Mouse (Mus musculus) forebrain, embryonic 14.5 days (tissue): ENCODE data around the gene Ptk6. TPM values are rescaled to one million over a fixed set of nuclear protein-coding genes. Genes with fewer than 3 reads are reported as not detected.

ENCODE experiments used
- ATAC-seq: fragments of 200-750 bp; cut with Nextera tagmentation; 2 replicates; pipeline ENCODE4 v1.8.0; 2017; ENCODE audit warnings: mild to moderate bottlenecking, moderate library complexity
- DNase-seq: peaks from one replicate; pipeline ENCODE4 v3.0.0-alpha.2; 2015; ENCODE audit warnings: low spot score
- H3K27ac ChIP-seq: fragments of 300-500 bp; sonication (generic); 2 replicates; pipeline ENCODE4 v1.5.1; 2014; ENCODE audit warnings: low read depth, mild to moderate bottlenecking, control low read depth, low read length, moderate library complexity
- H3K27me3 ChIP-seq: fragments of 300-500 bp; sonication (generic); replicated peaks from 2 replicates; pipeline ENCODE4 v1.6.1; 2014; ENCODE audit warnings: low read length, control low read depth, mixed read lengths; ENCODE audit not compliant: control insufficient read depth, insufficient read depth
- H3K36me3 ChIP-seq: fragments of 300-500 bp; sonication (generic); 2 replicates; pipeline ENCODE4 v1.6.1; 2014; ENCODE audit warnings: low read length, control low read depth; ENCODE audit not compliant: control insufficient read depth, insufficient read depth
- H3K4me1 ChIP-seq: fragments of 300-500 bp; sonication (generic); 2 replicates; pipeline ENCODE4 v1.6.1; 2014; ENCODE audit warnings: antibody characterized with exemption, low read length, control low read depth; ENCODE audit not compliant: control insufficient read depth, insufficient read depth
- H3K4me2 ChIP-seq: fragments of 300-500 bp; sonication (generic); 2 replicates; pipeline ENCODE4 v1.6.1; 2014; ENCODE audit warnings: mild to moderate bottlenecking, control low read depth, low read length
- H3K4me3 ChIP-seq: fragments of 300-500 bp; sonication (generic); 2 replicates; pipeline ENCODE4 v1.5.1; 2014; ENCODE audit warnings: low read depth, low read length, control low read depth
- H3K9ac ChIP-seq: fragments of 300-500 bp; sonication (generic); 2 replicates; pipeline ENCODE4 v1.6.1; 2014; ENCODE audit warnings: mild to moderate bottlenecking, low read length, control low read depth, moderate library complexity
- H3K9me3 ChIP-seq: fragments of 300-500 bp; sonication (generic); replicated peaks from 2 replicates; pipeline ENCODE4 v1.6.1; 2016; ENCODE audit warnings: low read length, control low read depth, mixed read lengths; ENCODE audit not compliant: control insufficient read depth
- WGBS: fragments of 180-500 bp; shearing (Covaris S2); extraction: QIAGEN DNeasy Blood & Tissue Kit; methylation state at CpG from one replicate; pipeline ENCODE4 v1.1.7; 2014; 5-methylcytosine and 5-hydroxymethylcytosine counted together
- polyA plus RNA-seq: library from polyadenylated mRNA; unstranded; fragments of >200 nt; fragmentation: Nextera tagmentation; extraction: Ambion mirVana; gene quantifications from 2 replicates; pipeline ENCODE4 v1.2.1, GENCODE M21; 2014

Gene Ptk6
- polyA plus RNA-seq, 1 experiment from 2014 or later: not detected

DNA sequence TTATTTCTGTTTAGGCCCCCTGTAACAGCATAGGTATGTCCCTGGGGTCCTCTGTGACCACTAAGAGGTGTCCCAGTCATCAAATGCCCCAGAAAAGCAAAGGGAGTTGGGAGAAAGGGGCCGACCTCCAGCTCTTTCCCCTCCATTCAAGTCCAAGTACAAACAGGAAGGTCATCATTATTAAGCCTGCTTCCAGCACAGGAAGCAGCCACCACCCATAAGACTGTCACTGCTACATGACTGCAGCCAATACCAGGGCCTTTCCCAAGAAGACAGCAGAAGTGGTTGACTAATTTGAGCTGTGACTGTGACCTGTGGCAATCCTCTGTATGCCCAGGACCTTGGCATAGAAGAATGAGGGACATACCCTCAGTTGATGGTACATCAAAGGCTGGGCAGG, 25.7 kb upstream of the Ptk6 start:
- H3K4me1 ChIP-seq: no peaks in the 10 kb centered on the region
- WGBS: 82% methylated on average over 1 of the region's 1 CpGs
- H3K4me2 ChIP-seq: no peak overlapping the region
- no peaks in the 10 kb centered on the region for H3K9me3 ChIP-seq
- no peak overlapping the region for H3K9ac ChIP-seq
- no peak for ATAC-seq
- H3K27ac ChIP-seq: no peak overlapping the region
- H3K36me3 ChIP-seq: no peaks in the 10 kb centered on the region
- no peak for DNase-seq
- no peak overlapping the region for H3K4me3 ChIP-seq
- no peaks in the 10 kb centered on the region for H3K27me3 ChIP-seq

DNA sequence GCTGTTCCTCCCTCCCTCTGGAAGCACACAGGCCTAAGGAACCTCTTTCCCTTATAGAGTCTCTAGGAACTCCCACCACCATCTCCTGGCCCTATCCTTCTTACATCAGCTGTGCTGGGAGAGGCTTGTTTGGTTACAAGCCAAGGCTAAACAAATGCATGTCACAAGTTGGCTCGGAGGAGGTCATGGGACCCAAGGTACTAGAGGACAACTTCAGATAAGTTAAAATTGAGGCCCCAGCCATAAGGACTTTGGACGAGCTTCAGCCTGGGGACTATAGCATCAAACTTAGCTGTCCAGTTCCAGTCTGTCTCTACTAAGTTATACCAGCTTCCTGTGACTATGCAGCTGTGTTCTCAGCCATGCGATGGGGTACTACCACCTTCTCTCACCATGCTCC, 24.5 kb upstream of the Ptk6 start:
- no peak overlapping the region for H3K9ac ChIP-seq
- WGBS: 89% methylated on average over 3 of the region's 3 CpGs

DNA sequence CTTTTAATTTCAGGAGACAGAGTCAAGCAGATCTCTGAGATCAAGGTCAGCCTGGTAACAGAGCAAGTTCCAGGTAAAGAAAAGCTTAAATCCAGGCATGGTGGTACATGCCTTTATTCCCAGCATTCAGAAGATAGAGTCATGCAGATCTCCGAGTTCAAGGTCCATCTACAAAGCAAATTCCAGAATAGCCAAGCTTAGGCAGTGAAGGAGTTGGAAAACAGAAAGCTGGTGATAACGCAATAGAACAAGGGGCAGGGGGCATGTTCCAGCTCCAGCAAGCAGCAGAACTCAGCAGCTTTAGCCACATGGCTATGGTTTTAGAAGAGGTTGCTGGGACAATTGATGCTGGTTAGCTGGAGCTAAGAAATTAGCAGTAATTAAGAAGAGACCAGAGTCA, 22.4 kb upstream of the Ptk6 start:
- DNase-seq (no peak), ATAC-seq (no peak)
- no peak overlapping the region for H3K9ac ChIP-seq
- no peaks in the 10 kb centered on the region for H3K36me3 ChIP-seq
- peaks cover 3% of the 10 kb centered on the region; the same call in 1 of the 2 replicates for H3K4me1 ChIP-seq
- no peak overlapping the region for H3K4me3 ChIP-seq
- H3K9me3 ChIP-seq: no peaks in the 10 kb centered on the region
- H3K27ac ChIP-seq: no peak overlapping the region
- WGBS: 93% methylated on average over 2 of the region's 2 CpGs
- no peaks in the 10 kb centered on the region for H3K27me3 ChIP-seq
- H3K4me2 ChIP-seq: no peak overlapping the region

More for the DNA sequence above, 24.5 kb upstream of the Ptk6 start:
- H3K9me3 ChIP-seq: no peaks in the 10 kb centered on the region
- no peak for DNase-seq
- H3K27ac ChIP-seq: no peak overlapping the region
- H3K4me3 ChIP-seq: no peak overlapping the region
- no peaks in the 10 kb centered on the region for H3K27me3 ChIP-seq
- H3K4me1 ChIP-seq: no peaks in the 10 kb centered on the region
- no peak overlapping the region for H3K4me2 ChIP-seq
- no peaks in the 10 kb centered on the region for H3K36me3 ChIP-seq
- no peak for ATAC-seq

DNA sequence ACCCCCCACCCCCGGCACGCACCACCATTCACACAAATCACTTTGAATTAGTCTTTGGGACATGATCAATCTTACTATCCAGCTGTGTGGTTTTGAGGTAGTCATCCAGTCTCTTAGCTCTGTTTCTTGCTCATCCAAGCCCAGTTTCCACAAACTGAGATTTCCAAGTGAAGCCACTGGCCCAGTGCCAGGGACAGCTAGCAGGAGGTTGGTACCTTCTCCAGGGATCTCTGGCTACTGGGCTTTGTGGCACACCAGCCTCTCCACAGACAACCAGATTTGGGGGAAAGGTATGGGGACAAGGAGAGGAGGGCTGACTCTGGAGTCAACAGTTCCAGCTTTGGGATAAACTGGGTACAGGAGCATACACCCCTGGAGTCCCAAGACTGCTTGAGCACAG, 17.8 kb upstream of the Ptk6 start:
- H3K27me3 ChIP-seq: no peaks in the 10 kb centered on the region
- peak overlapping the region; percentile 25; the same call in 1 of the 2 replicates for H3K9ac ChIP-seq
- H3K4me3 ChIP-seq: peak overlapping the region; percentile 22; the same call in 1 of the 2 replicates
- peak overlapping the region; percentile 54 for H3K4me2 ChIP-seq
- no peak overlapping the region for H3K27ac ChIP-seq
- DNase-seq (no peak), ATAC-seq (no peak)
- no peaks in the 10 kb centered on the region for H3K9me3 ChIP-seq
- 19% methylated on average over 2 of the region's 2 CpGs for WGBS
- H3K36me3 ChIP-seq: no peaks in the 10 kb centered on the region
- H3K4me1 ChIP-seq: peaks cover 9% of the 10 kb centered on the region; the same call in 1 of the 2 replicates

DNA sequence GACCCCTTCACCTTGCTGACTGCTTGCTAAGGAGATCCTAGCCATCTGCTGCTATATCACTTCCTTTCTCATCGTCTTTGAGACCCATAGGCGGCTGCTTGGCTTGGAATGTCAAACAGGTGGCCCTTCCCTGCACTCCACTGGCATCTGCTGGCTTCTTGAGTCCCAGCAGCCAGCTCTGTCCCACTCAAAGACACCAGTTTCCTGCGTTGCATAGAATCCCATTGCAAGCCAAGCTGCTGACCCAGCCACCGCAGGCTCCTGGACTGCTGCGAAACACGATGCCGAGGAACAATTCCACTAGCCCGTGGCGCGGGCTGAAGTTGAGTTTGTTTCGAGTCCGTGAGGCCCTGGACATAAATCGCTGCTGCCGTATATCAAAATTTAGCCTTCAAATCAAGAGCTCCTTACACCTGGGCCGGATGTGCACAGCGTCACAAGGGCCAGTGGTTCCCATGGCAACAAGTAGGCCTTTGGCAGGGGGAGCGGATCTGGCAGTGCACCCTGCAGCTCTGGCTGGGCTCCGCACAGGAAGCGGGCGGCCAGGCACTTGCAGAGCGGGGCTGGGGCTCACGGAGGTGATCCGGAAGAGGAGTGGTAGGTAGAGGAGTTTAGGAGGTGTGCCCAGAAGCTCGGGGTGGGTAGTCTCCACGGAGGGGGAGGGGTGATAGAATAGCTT, 17.1 kb upstream of the Ptk6 start, which contains the start of gene Fndc11:
Gene Fndc11, plus strand, starts transcription at position 476 of the 679 bp plus-strand sequence.
- Histone ChIP-seq H3K9me3 (no peaks in the 10 kb centered on the region), H3K4me2 (peak within 1 kb of the TSS; percentile 54), H3K4me1 (peaks cover 9% of the 10 kb centered on the region; the same call in 1 of the 2 replicates), H3K27ac (no peak within 1 kb of the TSS; the same call in 1 of the 2 replicates), H3K9ac (peak within 1 kb of the TSS; percentile 25), H3K4me3 (peak within 1 kb of the TSS; percentile 22), H3K27me3 (no peaks in the 10 kb centered on the region), H3K36me3 (no peaks in the 10 kb centered on the region)
- ATAC-seq (peak; percentile 80), DNase-seq (peak; percentile 71)
- 8% methylated on average over 24 of the region's 25 CpGs for whole genome bisulfite sequencing

DNA sequence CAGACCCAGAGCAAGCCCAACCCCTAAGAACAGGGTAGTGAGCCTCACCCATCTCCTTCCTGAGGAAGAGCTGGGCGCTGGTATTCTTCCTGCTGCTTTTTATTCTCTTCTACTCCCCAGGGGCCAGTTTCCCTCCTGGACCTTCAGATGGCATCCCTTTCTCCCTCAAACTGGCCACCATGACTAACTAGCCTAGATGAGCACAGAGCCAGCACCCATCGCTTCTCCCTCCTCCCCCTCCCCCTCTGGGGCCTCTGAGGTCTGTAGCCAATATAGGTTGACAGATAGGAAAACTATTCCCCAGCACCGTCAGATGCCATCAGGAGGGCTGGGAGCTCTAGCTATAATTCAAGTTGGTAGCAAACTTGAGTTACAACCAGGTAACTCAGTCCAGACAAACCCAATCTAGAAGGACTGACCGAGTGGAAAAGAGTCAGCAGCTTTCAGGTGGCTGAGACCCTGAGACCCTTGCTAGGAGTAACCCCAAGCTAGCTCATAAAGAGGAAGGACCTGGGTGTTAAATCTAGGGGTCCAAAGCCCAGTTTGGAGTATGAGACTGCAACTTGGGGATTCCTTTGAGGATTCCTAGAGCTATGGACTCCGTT, 16.4 kb upstream of the Ptk6 start:
- Histone ChIP-seq H3K9me3 (no peaks in the 10 kb centered on the region), H3K27me3 (peaks cover under 1% of the 10 kb centered on the region; the same call in 1 of the 2 replicates), H3K4me1 (peaks cover 9% of the 10 kb centered on the region; the same call in 1 of the 2 replicates), H3K36me3 (no peaks in the 10 kb centered on the region), H3K27ac (no peak overlapping the region), H3K4me3 (no peak overlapping the region), H3K9ac (no peak overlapping the region; the same call in 1 of the 2 replicates), H3K4me2 (no peak overlapping the region)
- ATAC-seq (no peak), DNase-seq (no peak)
- WGBS: 64% methylated on average over 5 of the region's 5 CpGs

DNA sequence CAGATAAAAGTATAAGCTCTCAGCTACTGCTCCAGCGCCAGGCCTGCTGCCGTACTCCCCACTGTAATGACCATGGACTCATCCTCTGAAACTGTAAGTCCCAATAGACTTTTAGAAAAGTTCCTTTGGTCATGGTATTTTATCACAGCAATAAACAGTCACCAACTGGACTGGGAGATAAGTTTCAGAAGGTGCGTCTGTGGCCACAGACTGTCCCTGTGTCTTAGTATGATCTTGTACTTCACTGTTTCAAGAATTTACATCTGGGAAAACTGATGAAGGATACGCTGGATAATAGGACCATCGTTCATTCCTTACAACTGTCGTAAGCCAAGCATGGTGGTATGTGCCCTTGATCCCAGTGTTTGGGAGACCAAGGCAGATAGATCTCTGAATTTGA, 13.4 kb upstream of the Ptk6 start:
- ATAC-seq (no peak), DNase-seq (no peak)
- no peaks in the 10 kb centered on the region for H3K9me3 ChIP-seq
- H3K27me3 ChIP-seq: peaks cover 26% of the 10 kb centered on the region
- H3K4me2 ChIP-seq: no peak overlapping the region
- peaks cover 11% of the 10 kb centered on the region; the same call in 1 of the 2 replicates for H3K4me1 ChIP-seq
- H3K36me3 ChIP-seq: no peaks in the 10 kb centered on the region
- H3K4me3 ChIP-seq: no peak overlapping the region
- H3K9ac ChIP-seq: no peak overlapping the region
- 92% methylated on average over 6 of the region's 6 CpGs for WGBS
- no peak overlapping the region for H3K27ac ChIP-seq

DNA sequence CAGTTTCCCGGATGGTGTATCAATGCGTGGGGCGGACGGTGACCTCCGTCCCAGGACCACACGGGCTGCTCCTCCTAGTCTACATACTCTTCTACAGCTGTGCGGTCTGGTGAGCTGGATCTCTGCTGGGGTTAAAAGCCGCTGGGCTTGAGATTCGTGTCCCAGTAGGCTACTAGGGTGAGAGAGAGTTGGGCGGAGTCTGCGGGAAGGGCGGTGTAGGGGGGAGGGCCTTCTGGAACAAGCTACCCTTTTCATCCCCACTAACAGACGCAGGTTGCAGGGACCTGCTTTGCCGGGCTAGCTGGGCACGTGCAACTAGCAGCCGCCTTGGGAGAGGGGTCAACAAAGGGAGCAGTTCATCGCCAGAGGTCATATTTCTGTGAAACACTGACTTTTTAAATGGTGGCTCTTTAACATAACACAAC, 10.4 kb upstream of the Ptk6 start, which contains the start of gene Srms:
Gene Srms, minus strand, starts transcription at position 165 of the 425 bp plus-strand sequence.
- Histone ChIP-seq H3K4me2 (peak within 1 kb of the TSS; percentile 39), H3K4me3 (peak within 1 kb of the TSS; percentile 16), H3K4me1 (0 out of 2 replicates have a peak, but pooled peaks cover 3% of the 10 kb centered on the region), H3K27ac (no peak within 1 kb of the TSS), H3K36me3 (no peaks in the 10 kb centered on the region), H3K9ac (peak within 1 kb of the TSS; percentile 32; the same call in 1 of the 2 replicates), H3K9me3 (no peaks in the 10 kb centered on the region), H3K27me3 (peaks cover 26% of the 10 kb centered on the region)
- ATAC-seq: no peak
- DNase-seq: no peak
- WGBS: under 1% methylated on average over 17 of the region's 17 CpGs
